Mouse (Mus musculus): ENCODE data around the gene Cgn. TPM values are rescaled to one million over a fixed set of nuclear protein-coding genes. Genes with fewer than 3 reads are reported as not detected.

Cgn gene
- polyA plus RNA-seq, 1 experiment from 2014 or later, result 14.2 TPM

GRCm38 (mm10) chr3:94819452-94820425, 33.4 kb upstream of the Cgn start:
- H3K27ac ChIP-seq (ENCODE audit: low read depth, low read length), result no peak overlapping the region
- H3K27me3 ChIP-seq (ENCODE audit: control insufficient read depth, insufficient read depth, low read length), result no peaks in the 10 kb centered on the region
- WGBS, result 70% methylated on average over 23 of the region's 24 CpGs
- ATAC-seq (ENCODE audit: low FRiP score, low TSS enrichment), result peak; percentile 24; the same call in 1 of the 2 replicates
- H3K4me2 ChIP-seq (replicated peaks; ENCODE audit: low read depth, low read length), result no peak overlapping the region
- H3K4me3 ChIP-seq (ENCODE audit: low read length), result no peak overlapping the region
- H3K4me1 ChIP-seq (ENCODE audit: control insufficient read depth, insufficient read depth, low read length), result no peaks in the 10 kb centered on the region
- no peaks in the 10 kb centered on the region for H3K36me3 ChIP-seq (ENCODE audit: control insufficient read depth, insufficient read depth, low read length)
- no peaks in the 10 kb centered on the region for H3K9me3 ChIP-seq (ENCODE audit: control insufficient read depth, low read length)
- H3K9ac ChIP-seq (ENCODE audit: low read depth, low read length), result no peak overlapping the region

DNA sequence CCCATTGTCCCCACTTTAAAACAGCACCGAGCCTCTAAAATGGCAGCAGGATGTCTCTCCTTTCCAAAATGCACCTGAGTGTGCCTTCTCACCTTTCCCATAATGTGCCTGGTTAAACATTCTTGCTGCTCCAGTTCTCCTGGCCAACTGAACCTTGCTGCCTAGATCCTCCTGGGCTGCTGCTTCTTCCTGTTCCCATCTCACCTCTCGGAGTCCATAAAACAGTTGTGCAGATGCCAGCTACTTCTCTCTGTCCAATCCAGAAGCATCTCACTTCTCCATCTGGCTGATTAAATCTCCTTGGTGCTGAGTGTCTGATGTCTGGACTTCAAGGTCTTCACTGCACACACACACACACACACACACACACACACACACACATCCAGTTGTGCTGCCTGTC, 31.4 kb upstream of the Cgn start:
- 69% methylated on average over 2 of the region's 2 CpGs for WGBS
- Histone ChIP-seq H3K4me2 (replicated peaks; ENCODE audit: low read depth, low read length) (no peak overlapping the region), H3K9ac (ENCODE audit: low read depth, low read length) (no peak overlapping the region), H3K36me3 (ENCODE audit: control insufficient read depth, insufficient read depth, low read length) (no peaks in the 10 kb centered on the region), H3K4me1 (ENCODE audit: control insufficient read depth, insufficient read depth, low read length) (no peaks in the 10 kb centered on the region), H3K4me3 (ENCODE audit: low read length) (no peak overlapping the region), H3K9me3 (ENCODE audit: control insufficient read depth, low read length) (no peaks in the 10 kb centered on the region), H3K27ac (ENCODE audit: low read depth, low read length) (no peak overlapping the region), H3K27me3 (ENCODE audit: control insufficient read depth, insufficient read depth, low read length) (no peaks in the 10 kb centered on the region)
- ATAC-seq (ENCODE audit: low FRiP score, low TSS enrichment), result no peak

DNA sequence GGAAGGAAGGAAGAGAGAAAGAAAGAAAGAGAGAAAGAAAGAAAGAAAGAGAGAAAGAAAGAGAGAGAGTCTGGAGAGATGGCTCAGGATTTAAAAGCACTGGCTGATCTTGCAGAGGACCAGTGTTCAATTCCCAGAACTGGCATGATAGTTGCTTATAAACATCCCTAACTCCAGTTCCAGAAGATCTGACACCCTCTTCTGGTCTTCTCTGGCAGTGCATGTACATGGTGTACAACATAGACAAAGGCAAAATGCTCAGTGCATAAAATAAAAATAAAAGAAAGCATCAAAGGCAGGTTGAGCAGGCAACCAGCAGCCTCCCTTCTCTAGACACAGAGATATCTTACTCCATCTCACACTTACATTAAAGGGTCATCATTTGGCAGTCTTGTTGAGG, 29.3 kb upstream of the Cgn start:
- Histone ChIP-seq H3K9me3 (ENCODE audit: control insufficient read depth, low read length) (no peaks in the 10 kb centered on the region), H3K4me2 (replicated peaks; ENCODE audit: low read depth, low read length) (no peak overlapping the region), H3K4me1 (ENCODE audit: control insufficient read depth, insufficient read depth, low read length) (no peaks in the 10 kb centered on the region), H3K4me3 (ENCODE audit: low read length) (no peak overlapping the region), H3K9ac (ENCODE audit: low read depth, low read length) (no peak overlapping the region), H3K27me3 (ENCODE audit: control insufficient read depth, insufficient read depth, low read length) (no peaks in the 10 kb centered on the region), H3K36me3 (ENCODE audit: control insufficient read depth, insufficient read depth, low read length) (no peaks in the 10 kb centered on the region), H3K27ac (ENCODE audit: low read depth, low read length) (no peak overlapping the region)
- ATAC-seq (ENCODE audit: low FRiP score, low TSS enrichment), result no peak

DNA sequence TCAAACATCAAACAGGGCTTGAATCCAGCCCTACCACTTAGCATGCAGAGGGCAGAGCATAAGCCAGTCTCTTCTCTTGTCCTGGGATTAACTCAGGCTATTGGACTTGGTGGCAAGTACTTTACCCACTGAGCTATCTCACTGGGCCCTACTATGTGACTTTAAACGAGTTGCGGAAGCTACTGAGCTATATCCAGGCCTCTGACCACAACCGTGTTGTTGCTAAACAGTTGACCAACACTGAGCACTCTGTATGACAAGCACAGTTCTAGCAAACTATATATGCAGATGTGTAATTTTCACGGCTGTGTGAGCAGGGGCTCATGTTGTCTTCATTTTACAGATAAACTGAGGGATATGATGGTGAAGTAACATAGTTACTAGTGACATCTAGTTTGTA, 28.4 kb upstream of the Cgn start:
- 79% methylated on average over 4 of the region's 4 CpGs for WGBS
- ATAC-seq (ENCODE audit: low FRiP score, low TSS enrichment), result no peak
- Histone ChIP-seq H3K4me1 (ENCODE audit: control insufficient read depth, insufficient read depth, low read length) (no peaks in the 10 kb centered on the region), H3K4me2 (replicated peaks; ENCODE audit: low read depth, low read length) (no peak overlapping the region), H3K9me3 (ENCODE audit: control insufficient read depth, low read length) (no peaks in the 10 kb centered on the region), H3K9ac (ENCODE audit: low read depth, low read length) (no peak overlapping the region), H3K4me3 (ENCODE audit: low read length) (no peak overlapping the region), H3K27ac (ENCODE audit: low read depth, low read length) (no peak overlapping the region), H3K27me3 (ENCODE audit: control insufficient read depth, insufficient read depth, low read length) (no peaks in the 10 kb centered on the region), H3K36me3 (ENCODE audit: control insufficient read depth, insufficient read depth, low read length) (no peaks in the 10 kb centered on the region)

- Histone ChIP-seq H3K9ac (ENCODE audit: low read depth, low read length) (no peak overlapping the region), H3K4me1 (ENCODE audit: control insufficient read depth, insufficient read depth, low read length) (no peaks in the 10 kb centered on the region), H3K4me3 (ENCODE audit: low read length) (no peak overlapping the region), H3K27ac (ENCODE audit: low read depth, low read length) (no peak overlapping the region), H3K27me3 (ENCODE audit: control insufficient read depth, insufficient read depth, low read length) (no peaks in the 10 kb centered on the region), H3K4me2 (replicated peaks; ENCODE audit: low read depth, low read length) (no peak overlapping the region), H3K36me3 (ENCODE audit: control insufficient read depth, insufficient read depth, low read length) (no peaks in the 10 kb centered on the region), H3K9me3 (ENCODE audit: control insufficient read depth, low read length) (no peaks in the 10 kb centered on the region)
- WGBS, result 58% methylated on average over 4 of the region's 4 CpGs
- no peak for ATAC-seq (ENCODE audit: low FRiP score, low TSS enrichment)
These were observed 27.8 kb upstream of the Cgn start for GRCm38 (mm10) chr3:94814063-94814462.

DNA sequence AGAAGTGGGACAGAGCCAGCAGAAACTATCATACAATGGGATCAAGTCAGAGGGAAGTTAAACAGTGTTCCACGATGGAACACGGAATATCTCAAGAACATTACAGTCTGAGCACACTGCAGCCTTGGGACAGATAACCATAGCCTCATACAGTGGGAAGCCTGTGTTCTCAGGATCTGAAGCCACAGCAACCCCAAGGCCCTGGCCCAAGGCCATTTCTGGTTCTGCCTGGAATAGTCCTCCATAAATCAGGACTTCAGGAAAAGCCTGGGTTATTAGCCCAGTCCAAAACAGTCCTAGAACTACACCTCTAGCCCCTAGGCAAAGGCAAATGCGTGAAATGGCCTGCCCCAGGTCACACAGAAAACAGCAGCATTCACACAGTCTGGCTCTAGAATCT, 27.4 kb upstream of the Cgn start:
- no peak for ATAC-seq (ENCODE audit: low FRiP score, low TSS enrichment)
- no peaks in the 10 kb centered on the region for H3K9me3 ChIP-seq (ENCODE audit: control insufficient read depth, low read length)
- H3K27me3 ChIP-seq (ENCODE audit: control insufficient read depth, insufficient read depth, low read length), result no peaks in the 10 kb centered on the region
- 80% methylated on average over 3 of the region's 3 CpGs for WGBS
- H3K27ac ChIP-seq (ENCODE audit: low read depth, low read length), result no peak overlapping the region
- H3K9ac ChIP-seq (ENCODE audit: low read depth, low read length), result no peak overlapping the region
- no peaks in the 10 kb centered on the region for H3K4me1 ChIP-seq (ENCODE audit: control insufficient read depth, insufficient read depth, low read length)
- H3K4me2 ChIP-seq (replicated peaks; ENCODE audit: low read depth, low read length), result no peak overlapping the region
- H3K4me3 ChIP-seq (ENCODE audit: low read length), result no peak overlapping the region
- no peaks in the 10 kb centered on the region for H3K36me3 ChIP-seq (ENCODE audit: control insufficient read depth, insufficient read depth, low read length)

DNA sequence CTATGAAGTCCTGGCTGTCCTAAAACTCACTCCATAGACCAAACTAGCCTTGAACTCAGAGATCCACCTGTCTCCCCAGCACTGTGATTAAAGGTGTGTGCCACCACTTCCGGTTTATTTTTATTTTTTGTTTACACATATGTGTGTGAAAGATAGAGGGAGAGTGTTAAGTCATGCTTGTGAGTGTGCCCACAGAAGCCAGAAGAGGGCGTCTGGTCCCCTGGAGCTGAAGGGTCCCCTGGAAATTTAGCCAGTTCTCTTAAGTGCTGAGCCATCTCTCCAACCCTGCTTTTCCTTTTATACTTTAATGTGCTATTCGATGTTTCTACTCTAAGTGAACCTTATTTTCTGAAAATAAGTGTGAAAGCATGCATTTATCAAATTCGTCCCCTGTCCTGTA, 25.3 kb upstream of the Cgn start:
- Histone ChIP-seq H3K4me1 (ENCODE audit: control insufficient read depth, insufficient read depth, low read length) (no peaks in the 10 kb centered on the region), H3K4me2 (replicated peaks; ENCODE audit: low read depth, low read length) (no peak overlapping the region), H3K27me3 (ENCODE audit: control insufficient read depth, insufficient read depth, low read length) (no peaks in the 10 kb centered on the region), H3K9me3 (ENCODE audit: control insufficient read depth, low read length) (no peaks in the 10 kb centered on the region), H3K9ac (ENCODE audit: low read depth, low read length) (no peak overlapping the region), H3K4me3 (ENCODE audit: low read length) (no peak overlapping the region), H3K36me3 (ENCODE audit: control insufficient read depth, insufficient read depth, low read length) (no peaks in the 10 kb centered on the region), H3K27ac (ENCODE audit: low read depth, low read length) (no peak overlapping the region)
- ATAC-seq (ENCODE audit: low FRiP score, low TSS enrichment), result no peak
- 20% methylated on average over 4 of the region's 4 CpGs for WGBS

DNA sequence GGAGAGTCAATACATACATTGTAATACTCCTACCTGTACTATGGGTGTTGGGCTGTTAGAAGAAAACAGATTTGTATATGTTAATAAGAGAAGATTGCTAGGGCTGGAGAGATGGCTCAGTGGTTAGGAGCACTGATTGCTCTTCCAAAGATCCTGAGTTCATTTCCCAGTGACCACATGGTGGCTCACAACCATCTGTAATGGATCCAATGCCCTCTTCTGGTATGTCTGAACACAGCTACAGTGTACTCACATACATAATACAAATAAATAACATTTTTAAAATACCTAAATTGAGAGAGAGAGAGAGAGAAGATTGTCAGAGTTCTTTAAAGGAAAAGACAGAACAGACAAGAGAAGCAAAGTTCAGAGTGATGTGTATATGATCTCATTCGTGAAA, 22.0 kb upstream of the Cgn start:
- no peak overlapping the region for H3K4me2 ChIP-seq (replicated peaks; ENCODE audit: low read depth, low read length)
- H3K27me3 ChIP-seq (ENCODE audit: control insufficient read depth, insufficient read depth, low read length), result no peaks in the 10 kb centered on the region
- no peak overlapping the region for H3K4me3 ChIP-seq (ENCODE audit: low read length)
- 78% methylated on average over 1 of the region's 1 CpGs for WGBS
- no peak for ATAC-seq (ENCODE audit: low FRiP score, low TSS enrichment)
- no peak overlapping the region for H3K27ac ChIP-seq (ENCODE audit: low read depth, low read length)
- no peaks in the 10 kb centered on the region for H3K36me3 ChIP-seq (ENCODE audit: control insufficient read depth, insufficient read depth, low read length)
- no peaks in the 10 kb centered on the region for H3K4me1 ChIP-seq (ENCODE audit: control insufficient read depth, insufficient read depth, low read length)
- no peaks in the 10 kb centered on the region for H3K9me3 ChIP-seq (ENCODE audit: control insufficient read depth, low read length)
- no peak overlapping the region for H3K9ac ChIP-seq (ENCODE audit: low read depth, low read length)

DNA sequence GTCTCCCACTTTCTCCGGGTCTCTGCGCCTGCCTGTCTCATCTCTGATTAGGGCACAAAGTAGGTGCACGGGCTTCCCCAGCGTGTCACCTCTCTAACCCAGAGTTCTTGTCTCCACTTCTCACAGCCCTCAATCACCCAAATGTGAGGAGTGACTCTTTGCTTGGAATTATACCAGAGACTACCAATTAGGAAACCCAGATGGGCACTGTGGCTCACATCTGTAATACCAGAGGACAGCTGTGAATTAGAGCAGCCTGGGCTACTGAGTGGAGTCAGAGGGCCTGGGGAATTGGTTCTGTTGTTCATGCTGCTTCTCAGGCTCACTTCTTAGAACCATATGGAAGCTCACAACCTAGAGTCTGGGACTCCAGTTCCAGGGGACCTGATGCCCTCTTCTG, 18.7 kb upstream of the Cgn start:
- Histone ChIP-seq H3K27me3 (ENCODE audit: control insufficient read depth, insufficient read depth, low read length) (no peaks in the 10 kb centered on the region), H3K27ac (ENCODE audit: low read depth, low read length) (no peak overlapping the region), H3K36me3 (ENCODE audit: control insufficient read depth, insufficient read depth, low read length) (no peaks in the 10 kb centered on the region), H3K9ac (ENCODE audit: low read depth, low read length) (no peak overlapping the region), H3K4me1 (ENCODE audit: control insufficient read depth, insufficient read depth, low read length) (no peaks in the 10 kb centered on the region), H3K4me3 (ENCODE audit: low read length) (no peak overlapping the region), H3K4me2 (replicated peaks; ENCODE audit: low read depth, low read length) (no peak overlapping the region), H3K9me3 (ENCODE audit: control insufficient read depth, low read length) (no peaks in the 10 kb centered on the region)
- ATAC-seq (ENCODE audit: low FRiP score, low TSS enrichment), result no peak
- WGBS, result 84% methylated on average over 4 of the region's 4 CpGs

Measured in kidney, embryonic 14.5 days (tissue).